Mouse (Mus musculus) C2C12 (cell line): ENCODE measurements around the gene Gpc6.

ENCODE experiments used
- CEBPB ChIP-seq: IDR thresholded peaks from one replicate; pipeline ENCODE4 v1.6.1; 2011; ENCODE audit warnings: low read depth, mild to moderate bottlenecking, control low read depth, moderate library complexity
- CTCF ChIP-seq: IDR thresholded peaks from one replicate; pipeline ENCODE4 v1.5.1; 2011; ENCODE audit not compliant: control insufficient read depth, insufficient read depth, insufficient read length
- MAX ChIP-seq: IDR thresholded peaks from one replicate; pipeline ENCODE4 v1.6.1; 2011; ENCODE audit warnings: mild to moderate bottlenecking, control low read depth
- MYOD1 ChIP-seq: IDR thresholded peaks from one replicate; pipeline ENCODE4 v1.6.1; 2011; ENCODE audit warnings: low read depth; ENCODE audit not compliant: control insufficient read depth, insufficient read length
- USF1 ChIP-seq: IDR thresholded peaks from one replicate; pipeline ENCODE4 v1.6.1; 2011; ENCODE audit warnings: low read depth, mild to moderate bottlenecking, control low read depth, moderate library complexity

DNA sequence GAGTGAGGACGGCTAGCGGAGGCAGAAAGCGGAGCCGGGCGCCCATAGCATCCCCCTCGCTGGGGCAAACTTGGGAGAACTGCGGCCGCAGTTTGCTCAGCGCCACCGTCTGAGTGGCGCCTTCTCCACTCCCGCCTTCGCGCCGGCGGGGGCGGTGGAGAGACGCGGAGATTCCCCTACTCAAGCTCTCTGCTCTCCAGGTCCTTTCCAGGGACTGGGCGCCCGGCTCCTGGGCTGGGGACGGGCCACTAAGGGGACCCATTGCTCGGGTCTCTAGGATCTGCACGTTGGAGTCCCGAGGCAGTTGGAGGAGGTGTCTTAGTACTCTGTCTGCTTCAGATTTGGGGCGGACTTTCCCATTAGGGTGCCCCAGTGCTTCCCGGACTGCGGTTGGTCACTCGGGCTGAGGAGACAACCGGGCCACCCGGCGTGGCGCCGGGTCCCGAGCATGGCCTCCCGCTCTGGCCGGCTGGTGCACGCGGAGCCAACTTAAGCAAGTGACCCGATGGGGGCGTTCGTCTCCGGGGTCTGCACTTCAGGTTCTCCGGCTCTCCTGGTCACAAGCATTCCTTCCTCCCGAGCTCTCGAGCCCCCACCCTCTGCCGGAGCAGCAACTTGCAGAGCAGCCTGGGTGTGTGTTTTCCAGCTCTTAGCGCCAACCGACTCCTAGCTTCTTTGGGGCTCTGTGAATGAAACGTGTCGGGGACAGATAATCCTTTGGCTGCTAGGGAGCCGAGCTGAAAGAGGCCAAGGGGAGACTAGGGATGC lies 1.5 kb downstream of the Gpc6 start:
- TF ChIP-seq USF1 (no peak), CTCF (no peak), MAX (no peak), CEBPB (no peak), MYOD1 (no peak)
